Mouse (Mus musculus) C2C12 (cell line): ENCODE measurements at regions not wholly inside any gene's neighbourhood (a gene's known extent, or its start where the extent isn't known, plus 50 kb on each side); places are given as distances from the start of the nearest gene placed in this dataset.

Experiments used
- CEBPB ChIP-seq: IDR thresholded peaks from one replicate; pipeline ENCODE4 v1.6.1; 2011; ENCODE audit warnings: low read depth, mild to moderate bottlenecking, control low read depth, moderate library complexity
- CTCF ChIP-seq: IDR thresholded peaks from one replicate; pipeline ENCODE4 v1.5.1; 2011; ENCODE audit not compliant: control insufficient read depth, insufficient read depth, insufficient read length
- FOSL1 ChIP-seq: IDR thresholded peaks from one replicate; pipeline ENCODE4 v1.8.0; 2011; ENCODE audit warnings: mild to moderate bottlenecking, low read length; ENCODE audit not compliant: poor library complexity, insufficient read depth, severe bottlenecking
- MAX ChIP-seq: IDR thresholded peaks from one replicate; pipeline ENCODE4 v1.6.1; 2011; ENCODE audit warnings: mild to moderate bottlenecking, control low read depth
- MYOD1 ChIP-seq: IDR thresholded peaks from one replicate; pipeline ENCODE4 v1.6.1; 2011; ENCODE audit warnings: low read depth; ENCODE audit not compliant: control insufficient read depth, insufficient read length
- MYOG ChIP-seq: IDR thresholded peaks from one replicate; pipeline ENCODE4 v1.6.1; 2011; ENCODE audit not compliant: control insufficient read depth, insufficient read length; ENCODE audit errors: extremely low read depth
- USF1 ChIP-seq: IDR thresholded peaks from one replicate; pipeline ENCODE4 v1.6.1; 2011; ENCODE audit warnings: low read depth, mild to moderate bottlenecking, control low read depth, moderate library complexity

- TF ChIP-seq CTCF = no peak
- TF ChIP-seq USF1 = no peak
- no peak for TF ChIP-seq CEBPB
- TF ChIP-seq MAX = no peak
- TF ChIP-seq MYOG = no peak
- TF ChIP-seq MYOD1 = no peak
- TF ChIP-seq FOSL1 = no peak
These were observed 256.0 kb downstream of the Ankrd16 start for GRCm38 (mm10) chr2:12033518-12034322.
